Mouse (Mus musculus): ENCODE measurements at regions not wholly inside any gene's neighbourhood (a gene's known extent, or its start where the extent isn't known, plus 50 kb on each side); places are given as distances from the start of the nearest gene placed in this dataset.

- TF ChIP-seq POLR2A (IDR thresholded peaks at IDR 0.05; ENCODE audit: borderline replicate concordance, extremely low read depth, insufficient read depth, insufficient read length, poor library complexity, severe bottlenecking) (no peak), CTCF (IDR thresholded peaks at IDR 0.05; ENCODE audit: borderline replicate concordance, extremely low read depth, insufficient read depth, insufficient read length) (no peak)
Observed at GRCm38 (mm10) chr1:177591742-177592141, 137.9 kb upstream of the 1700016C15Rik start.

All from brain, embryonic 14.5 days (tissue).